Mouse (Mus musculus) retina, postnatal 7 days (tissue): ENCODE data around the gene Ptrh1.

Experiments
- DNase-seq: peaks from one replicate; pipeline ENCODE4 v3.0.0-alpha.2; 2012; ENCODE audit warnings: low read depth, low spot score

Gene Ptrh1

DNA sequence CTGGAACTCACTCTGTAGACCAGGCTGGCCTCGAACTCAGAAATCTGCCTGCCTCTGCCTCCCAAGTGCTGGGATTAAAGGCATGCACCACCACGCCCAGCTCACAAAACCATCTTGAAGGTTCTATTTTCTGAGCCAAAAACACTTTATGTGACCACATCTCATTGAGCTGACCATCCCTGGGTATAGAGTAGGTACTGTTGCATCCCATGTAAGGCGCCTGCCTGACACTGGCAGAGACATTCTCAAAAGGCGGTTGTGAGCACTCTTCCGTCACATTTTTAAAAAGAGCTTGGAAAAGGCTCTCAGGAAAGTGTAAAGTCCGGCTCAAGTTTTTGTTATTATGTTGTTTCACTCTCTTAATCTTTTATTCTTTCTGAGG is 18.9 kb upstream of the Ptrh1 start:
- no peak for DNase-seq

GRCm38 (mm10) chr2:32757056-32757845 is 18.3 kb upstream of the Ptrh1 start, which contains the start of gene Tor2a:
TSS of gene Tor2a (plus strand) at chr2:32757234.
- DNase-seq: peak; percentile 90

- no peak for DNase-seq
These were observed 17.1 kb upstream of the Ptrh1 start for GRCm38 (mm10) chr2:32758503-32758902.

DNA sequence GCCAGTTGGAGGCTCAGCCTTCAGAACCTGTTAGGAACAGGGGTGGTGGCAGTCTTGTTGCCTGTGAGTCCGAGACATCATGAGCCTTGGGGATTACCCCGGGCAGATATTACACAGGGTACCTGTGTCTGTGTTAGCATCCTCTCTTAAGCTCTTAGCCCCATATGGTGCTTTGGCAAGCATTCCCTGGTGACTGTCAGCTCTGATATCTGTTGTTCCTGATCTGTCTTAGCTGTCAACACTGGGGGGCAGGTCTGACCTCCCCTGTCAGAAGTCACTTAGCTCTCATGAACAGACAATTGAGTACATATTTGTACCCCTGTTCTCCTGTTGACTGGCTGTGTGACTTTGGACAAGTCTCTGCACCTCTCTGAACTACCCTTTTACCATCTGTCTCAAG is 16.6 kb upstream of the Ptrh1 start:
- DNase-seq: no peak

- no peak for DNase-seq
These were observed 14.2 kb upstream of the Ptrh1 start for GRCm38 (mm10) chr2:32761361-32761760.

- no peak for DNase-seq
These were observed 13.7 kb upstream of the Ptrh1 start for GRCm38 (mm10) chr2:32761859-32762258.

GRCm38 (mm10) chr2:32763353-32763752 is 12.2 kb upstream of the Ptrh1 start:
- no peak for DNase-seq

DNA sequence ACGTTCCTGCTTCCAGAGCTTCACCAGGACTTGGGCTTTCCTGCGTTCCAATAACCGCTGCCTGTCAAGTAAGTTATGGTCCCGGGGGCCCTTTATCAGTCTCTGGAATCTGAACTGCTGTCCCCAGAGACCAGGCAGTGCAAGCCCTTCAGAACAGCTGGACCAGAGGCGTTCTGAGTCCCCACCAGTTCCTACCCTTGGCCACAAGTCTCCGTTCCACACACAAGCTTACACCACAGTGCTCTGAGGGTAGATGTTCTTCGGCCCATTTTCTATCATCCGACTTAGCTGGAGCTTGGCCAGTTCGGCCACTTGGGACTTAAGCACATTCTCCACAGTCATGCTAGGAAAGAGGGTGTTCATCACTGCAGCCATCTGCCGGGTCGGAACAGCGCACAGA is 8.3 kb upstream of the Ptrh1 start:
- no peak for DNase-seq

GRCm38 (mm10) chr2:32768661-32769285 is 6.8 kb upstream of the Ptrh1 start:
- no peak for DNase-seq

GRCm38 (mm10) chr2:32769327-32770085 is 6.1 kb upstream of the Ptrh1 start:
- DNase-seq: no peak

DNA sequence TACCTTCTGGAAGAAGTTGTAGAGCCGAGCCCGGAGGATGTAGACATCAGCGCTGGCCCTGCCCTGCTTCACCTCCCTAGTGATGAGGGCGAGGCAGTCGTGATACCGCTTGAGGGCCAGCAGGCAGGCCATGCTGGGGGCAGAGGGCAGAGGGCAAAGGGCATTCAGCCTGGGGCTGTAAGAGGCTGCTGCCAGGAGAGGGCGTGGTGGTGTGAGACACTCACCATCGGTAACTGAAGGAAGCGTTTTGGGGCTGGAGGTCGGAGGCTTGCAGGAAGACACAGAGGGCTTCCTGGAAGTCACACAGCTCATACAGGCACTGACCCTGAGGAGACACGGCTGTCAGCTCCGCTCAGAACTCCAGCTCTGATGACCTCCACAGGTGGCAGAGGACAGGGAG is 3.7 kb upstream of the Ptrh1 start:
- DNase-seq: no peak

- no peak for DNase-seq
These were observed 2.8 kb upstream of the Ptrh1 start for GRCm38 (mm10) chr2:32772626-32773279.

GRCm38 (mm10) chr2:32776192-32776591 is 606 bp downstream of the Ptrh1 start:
- DNase-seq: no peak

DNA sequence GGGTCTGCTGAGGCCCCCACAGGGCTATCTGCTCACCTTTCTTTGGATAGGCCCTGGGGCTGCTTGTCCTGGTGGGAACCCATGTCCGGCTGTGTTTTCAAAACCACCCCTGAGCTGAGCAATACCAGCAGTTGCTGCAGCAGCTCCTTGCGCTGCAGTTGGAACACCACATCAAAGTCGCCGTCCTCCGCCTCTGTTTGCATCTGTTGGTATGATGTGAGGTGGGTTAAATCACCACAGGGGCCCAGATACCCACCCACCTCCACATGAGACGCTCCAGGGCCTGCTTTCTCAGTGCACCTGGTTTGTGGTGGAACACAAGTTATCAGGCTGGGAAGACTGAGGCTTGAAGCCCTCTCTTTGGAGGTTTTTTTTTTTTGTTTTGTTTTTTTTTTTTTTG is 2.5 kb downstream of the Ptrh1 start:
- DNase-seq: no peak

DNA sequence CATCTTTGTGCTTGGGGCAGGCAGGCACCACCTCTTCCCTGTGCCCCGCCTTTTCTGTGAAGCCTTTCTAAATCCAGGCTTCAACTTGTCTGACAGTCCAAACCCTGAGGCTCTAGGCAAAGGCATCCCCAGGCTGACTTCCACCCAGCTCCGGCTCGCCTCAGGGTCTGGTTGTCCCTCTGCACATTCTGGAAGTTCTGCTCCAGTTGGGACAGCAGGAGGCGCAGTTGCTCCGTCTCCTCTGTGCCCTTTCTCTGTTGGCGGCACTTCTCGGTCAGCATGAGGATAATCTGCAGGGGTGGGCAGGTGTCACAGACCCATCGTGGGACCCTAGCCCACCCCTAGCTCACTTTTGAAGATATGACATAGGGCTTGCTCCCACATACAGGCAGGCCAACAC is 3.5 kb downstream of the Ptrh1 start:
- peak; percentile 61 for DNase-seq

DNA sequence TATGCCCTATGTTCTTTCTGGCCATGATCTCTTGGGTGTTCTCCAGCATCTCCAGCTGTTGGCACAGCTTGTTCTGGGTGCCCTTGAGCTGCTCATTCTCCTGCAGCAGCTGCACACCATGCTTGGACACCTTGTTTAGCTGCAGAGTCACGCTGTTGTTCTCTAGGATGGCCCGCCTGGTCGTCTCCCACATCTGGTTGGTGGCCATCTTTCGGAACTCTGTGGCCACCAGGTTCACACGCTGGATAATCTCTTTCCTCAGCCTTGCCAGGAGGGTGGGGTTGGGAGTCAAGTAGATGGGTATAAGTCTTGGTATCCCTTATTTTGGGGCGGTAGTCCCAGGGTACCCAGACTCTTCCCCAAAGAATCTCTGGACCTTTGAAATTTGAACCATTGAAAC is 4.1 kb downstream of the Ptrh1 start:
- no peak for DNase-seq

DNA sequence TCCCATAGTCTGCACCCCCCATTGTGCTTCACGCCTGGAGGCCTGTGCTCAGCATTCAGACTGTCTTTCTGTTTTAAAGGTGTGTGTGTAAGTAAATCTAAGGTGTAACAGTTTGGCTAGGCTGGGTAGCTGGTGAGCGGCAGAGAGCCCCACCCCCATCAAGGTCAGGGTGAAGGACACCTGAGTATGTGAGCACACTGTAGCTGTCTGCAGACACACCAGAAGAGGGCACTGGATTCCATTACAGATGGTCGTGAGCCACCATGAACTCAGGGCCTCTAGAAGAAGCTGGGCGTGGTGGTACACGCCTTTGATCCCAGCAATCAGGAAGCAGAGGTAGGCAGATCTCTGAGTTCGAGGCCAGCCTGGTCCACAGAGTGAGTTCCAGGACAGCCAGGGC is 6.1 kb downstream of the Ptrh1 start:
- no peak for DNase-seq

DNA sequence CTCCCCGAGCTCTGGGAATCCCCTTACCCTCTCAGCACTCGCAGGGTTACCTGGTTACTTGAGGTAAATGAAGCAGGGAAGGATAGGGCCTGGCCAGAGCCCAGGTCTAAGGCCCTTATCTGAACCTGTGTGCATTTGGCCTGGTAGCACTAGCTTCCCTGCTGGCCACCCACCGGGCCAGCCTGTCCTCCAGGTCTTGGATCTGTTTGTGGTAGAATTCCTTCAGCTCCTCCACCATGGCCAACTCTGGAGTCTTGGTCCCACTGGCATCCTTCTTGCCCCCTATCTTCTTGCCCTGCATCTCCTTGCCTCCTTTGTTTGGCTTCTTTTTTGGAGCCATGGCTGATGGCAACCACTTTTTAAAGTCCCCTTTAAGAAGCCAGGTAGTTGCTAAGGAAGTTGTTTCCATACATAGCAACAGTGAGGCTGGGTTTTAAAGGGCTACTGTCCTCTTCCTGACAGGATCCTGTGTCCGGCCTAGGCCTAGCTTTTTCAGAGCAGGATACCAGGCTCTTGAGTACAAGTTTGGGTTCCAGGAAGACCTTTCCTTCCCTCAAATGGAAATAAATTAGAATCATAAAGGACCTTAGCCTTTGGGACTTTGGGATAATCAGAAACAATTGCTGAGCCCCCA is 8.6 kb downstream of the Ptrh1 start, which contains the start of gene Cfap157:
TSS of gene Cfap157 (minus strand) at position 381 of the 634 bp plus-strand sequence.
- no peak for DNase-seq

DNA sequence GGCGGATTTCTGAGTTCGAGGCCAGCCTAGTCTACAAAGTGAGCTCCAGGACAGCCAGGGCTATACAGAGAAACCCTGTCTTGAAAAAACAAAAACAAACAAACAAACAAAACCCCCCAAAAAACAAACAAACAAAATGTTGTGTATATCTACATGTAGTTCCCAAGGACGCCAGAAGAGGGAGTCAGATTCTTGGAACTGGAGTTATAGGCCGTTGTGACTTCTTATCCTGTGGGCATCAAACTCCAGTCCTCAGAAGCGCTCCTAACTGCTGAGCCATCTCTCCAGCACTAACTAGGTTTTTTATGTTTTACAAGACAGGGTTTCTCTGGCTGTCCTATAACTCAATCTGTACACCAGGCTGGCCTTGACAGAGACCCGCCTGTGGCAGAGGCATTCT is 11.6 kb downstream of the Ptrh1 start:
- DNase-seq: peak; percentile 36

GRCm38 (mm10) chr2:32788581-32788980 is 13.0 kb downstream of the Ptrh1 start:
- no peak for DNase-seq

DNA sequence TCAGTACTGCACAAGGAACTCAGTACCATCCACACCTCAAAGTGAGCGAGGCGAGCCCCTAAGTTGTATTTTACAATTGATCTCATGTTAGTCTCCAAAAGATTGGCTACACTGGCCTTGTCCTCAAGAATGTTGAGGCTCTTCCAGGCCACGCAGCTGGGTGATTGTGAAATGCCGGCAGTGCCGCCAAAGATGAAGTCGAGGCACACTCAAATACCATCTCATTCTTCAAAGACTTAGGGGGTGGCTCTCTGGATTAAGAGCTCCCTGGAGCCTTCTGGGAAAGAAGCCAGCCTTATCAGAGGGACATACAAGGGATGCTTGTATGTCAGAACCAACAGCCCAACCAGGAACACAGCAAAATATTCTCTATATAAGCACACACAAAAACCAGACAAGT is 15.7 kb downstream of the Ptrh1 start:
- DNase-seq: no peak
